Mouse (Mus musculus) spleen, embryonic (tissue): ENCODE data around the gene C8a.

Experiments
- CTCF ChIA-PET: fragments of 350-600 bp; sonication (Branson Sonifier 250); formaldehyde crosslinking; loops from one replicate; lab custom pipeline; 2022; lab: Charles Lee

Gene C8a

DNA sequence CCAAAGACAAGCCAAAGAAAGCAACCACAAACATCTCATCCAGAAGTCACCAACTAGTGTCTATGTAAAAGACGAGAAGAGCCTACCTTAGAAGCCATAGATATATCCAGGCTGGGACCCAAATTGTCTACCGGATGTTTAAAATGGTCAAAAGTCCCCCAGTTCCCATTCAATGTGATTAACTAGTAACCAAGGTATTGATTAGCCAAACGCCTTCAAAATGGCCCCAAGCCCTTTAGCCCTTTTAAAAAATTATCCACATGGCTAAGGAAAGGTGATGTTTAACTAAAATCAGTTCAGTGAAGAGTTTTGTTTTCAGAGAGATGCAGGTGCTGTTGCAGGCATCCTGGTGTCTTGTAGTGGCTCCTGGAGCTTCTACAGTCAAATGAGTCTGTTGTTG, at the start of gene C8a:
C8a (minus strand) TSS at position 76 of the 400 bp plus-strand sequence.
- CTCF ChIA-PET = no interaction called here

DNA sequence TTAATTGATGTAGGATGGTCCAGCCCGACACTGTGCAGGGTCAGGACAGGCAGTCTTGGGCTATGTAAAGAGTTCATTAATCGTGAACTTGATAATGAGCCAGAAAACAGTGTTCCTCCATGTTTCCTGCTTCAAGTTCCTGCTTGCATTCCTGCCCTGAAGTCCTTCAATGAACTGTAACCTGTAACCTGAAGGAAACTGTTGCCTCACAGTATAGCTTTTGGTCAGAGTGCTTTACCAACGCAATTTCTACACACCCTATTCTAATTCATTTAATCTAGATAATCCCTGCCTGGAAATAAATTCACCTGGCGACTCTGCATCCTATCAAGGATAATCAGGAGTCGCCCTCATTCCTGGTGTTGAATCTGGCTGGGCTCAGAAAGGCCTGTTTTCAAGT, 49.2 kb upstream of the C8a start:
- CTCF ChIA-PET = no interaction called here

DNA sequence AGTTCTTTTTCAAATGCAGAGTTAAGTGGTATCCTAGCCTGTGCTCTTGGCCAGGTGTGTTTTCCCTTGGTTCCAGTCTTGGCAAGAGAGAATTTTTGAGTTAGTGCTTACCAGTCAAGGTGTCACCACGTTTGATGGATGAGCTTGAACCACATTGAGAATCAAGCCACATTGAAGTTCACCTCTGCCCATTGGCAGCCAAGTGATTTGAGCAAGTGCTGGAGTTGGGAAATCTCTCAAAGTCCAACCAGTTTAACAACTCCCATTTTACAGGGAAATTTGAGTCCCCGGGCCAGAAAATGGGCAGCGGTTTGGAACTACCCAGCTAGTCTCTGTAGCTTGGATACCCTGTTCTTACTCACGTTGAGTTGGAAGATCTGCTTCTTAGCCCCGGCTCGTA, 41.8 kb upstream of the C8a start:
- CTCF ChIA-PET = no interaction called here

DNA sequence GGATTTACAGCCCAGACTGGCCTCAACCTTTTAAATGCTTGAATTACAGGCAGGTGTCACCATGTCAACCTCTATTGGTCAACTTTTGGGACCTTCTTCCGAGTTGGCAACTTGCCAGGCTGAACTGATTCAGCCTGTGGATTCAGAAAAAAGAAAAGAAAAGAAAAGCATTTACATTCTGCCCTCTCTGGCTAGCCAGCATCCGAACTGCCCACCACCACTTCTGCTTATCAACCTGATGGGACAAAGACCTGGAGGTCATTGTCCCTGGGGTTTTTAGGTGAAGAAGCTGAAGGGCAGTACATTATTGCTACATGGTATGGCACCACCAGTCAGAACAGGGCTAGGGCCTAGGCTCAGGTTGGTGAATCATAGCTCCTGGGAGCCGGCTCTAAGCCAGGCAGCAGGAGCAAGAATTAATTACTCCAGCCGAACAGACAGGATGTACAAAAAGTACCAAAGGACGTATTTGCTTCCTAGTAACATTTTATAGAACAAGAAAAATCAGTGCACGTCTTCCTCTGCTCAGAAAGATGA, 38.6 kb upstream of the C8a start:
- CTCF ChIA-PET = no interaction called here

DNA sequence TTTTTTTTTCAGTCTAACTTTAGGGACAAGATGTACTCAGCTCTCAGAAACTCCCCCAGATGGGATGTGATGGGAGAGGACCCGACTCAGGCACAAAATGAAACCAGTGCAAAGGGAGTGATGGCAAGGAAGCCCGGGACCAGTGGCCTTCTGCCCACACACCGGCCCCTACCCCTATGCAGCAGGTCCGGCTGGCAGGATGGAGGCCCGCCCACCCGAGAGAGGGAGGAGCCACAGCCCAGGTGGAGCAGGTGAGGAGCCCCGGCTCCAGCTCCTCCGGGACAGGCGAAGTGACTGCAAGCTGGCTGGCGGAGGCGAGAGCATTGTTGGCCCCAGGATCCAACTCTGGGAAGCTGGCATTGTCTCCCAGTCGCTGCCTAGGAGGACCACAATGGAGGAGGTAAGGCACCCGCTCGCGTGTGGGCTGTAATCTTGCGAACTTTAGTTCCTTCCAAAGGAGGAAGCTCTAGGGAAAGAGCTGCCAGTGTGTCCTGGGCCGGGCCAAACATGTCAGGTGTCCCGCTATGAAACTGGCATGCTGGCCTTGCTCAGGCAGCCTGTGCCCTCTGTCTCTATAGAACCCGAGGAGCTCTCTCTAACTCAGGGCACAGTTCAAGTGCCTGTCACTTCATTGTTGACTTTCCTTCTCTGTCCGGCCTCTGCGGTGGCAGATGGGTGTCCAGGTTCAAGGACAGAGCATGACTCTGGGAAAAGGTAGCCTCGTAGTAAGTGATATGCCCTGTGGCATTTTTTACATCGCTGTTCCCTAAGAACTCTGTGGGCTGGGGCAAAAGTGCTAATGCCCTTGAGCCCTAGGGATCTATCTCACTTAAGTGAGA, 37.3 kb upstream of the C8a start, which contains the start of gene Fyb2:
Fyb2 (plus strand) TSS at position 166 of the 839 bp plus-strand sequence.
- CTCF ChIA-PET = no interaction called here

DNA sequence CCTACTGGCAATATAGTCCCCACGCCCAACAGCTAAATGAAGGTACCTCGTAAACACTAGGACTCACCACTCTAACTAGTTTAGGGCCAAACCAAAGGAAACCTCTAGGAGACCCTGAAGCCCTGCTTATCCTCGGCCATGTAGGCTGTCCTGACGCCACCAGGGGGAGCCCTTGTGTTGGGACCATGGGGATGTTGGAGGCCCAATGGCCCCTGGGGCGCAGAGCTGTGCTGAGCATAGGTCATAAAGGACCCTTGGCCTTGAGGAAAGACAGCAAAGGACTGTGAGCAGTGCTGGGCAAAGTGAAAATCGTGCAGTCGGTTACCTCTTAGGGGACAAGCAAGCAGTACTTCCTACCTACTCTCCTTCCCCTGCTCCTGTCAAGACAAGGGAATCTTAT, 35.5 kb upstream of the C8a start:
- CTCF ChIA-PET = no interaction called here

DNA sequence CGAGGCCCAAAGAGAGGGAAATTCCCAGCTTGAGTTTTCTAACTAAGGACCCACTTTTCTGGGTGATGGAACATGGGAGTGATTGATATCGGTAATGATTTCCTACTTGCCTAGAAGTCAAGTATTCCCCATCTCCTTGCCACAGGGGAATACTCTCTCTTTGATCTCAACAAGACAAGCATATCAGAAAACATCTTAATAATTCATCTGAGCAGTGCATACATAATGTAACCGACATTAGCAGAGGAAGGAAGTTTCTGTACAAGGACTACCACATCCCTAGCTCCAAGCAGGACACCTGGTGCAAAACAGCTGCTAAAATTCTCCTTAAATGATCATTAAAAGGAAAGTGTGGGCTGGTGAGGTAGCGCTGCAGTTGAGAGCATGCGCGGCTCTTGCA, 28.9 kb upstream of the C8a start:
- CTCF ChIA-PET = no interaction called here

DNA sequence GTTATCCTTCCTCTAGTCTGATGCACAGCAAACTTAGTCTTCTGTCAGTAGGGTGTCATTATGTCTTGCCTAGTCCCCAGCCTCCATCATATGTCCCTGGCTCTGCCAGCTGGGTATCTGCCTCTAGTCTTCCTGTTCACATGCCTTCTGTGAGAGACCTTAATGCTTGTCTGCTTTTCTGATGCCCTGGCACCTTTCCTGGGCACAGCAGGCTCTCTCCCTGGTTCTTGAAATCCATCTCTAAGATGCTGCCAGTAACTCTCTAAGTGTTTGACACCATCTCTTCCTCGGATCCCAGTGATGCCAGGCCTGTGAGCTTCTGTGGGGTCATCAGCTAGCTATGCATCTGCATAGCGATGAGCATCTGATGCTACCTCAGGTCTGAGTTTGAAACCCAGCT, 26.6 kb upstream of the C8a start:
- CTCF ChIA-PET = no interaction called here

DNA sequence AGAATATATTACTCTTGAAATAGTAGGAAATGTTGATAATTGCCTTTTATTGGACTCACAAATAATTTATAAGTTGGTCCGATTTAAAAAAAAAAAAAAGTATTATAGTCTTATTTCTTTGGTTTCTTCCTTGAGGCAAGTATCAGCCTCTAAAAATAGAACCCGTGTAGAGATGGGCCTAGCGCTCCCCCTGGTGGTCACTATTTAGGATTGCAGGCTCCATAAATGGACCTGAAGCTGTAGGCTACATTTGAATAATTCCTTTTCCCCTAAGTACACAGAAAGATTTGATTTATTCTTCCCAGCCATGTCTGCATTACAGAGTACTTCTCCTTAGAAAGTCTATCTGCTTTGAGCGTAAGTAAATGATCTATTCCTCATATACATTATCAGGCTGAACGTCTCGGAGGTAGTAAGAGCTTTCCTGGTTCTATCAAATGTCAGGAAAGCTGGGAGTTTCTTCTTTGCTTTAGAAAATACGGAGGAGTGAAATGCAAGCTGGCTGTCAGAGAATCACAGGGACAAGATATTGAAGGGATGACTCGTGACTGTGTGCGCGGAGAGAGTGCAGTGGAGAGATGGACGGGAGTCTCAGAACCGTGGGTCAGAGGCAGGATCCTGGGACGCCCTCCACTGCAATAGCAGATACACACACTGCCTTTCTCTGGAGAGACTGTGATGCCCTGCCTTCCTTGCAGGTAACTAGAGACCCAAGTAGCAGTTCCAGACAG, 18.0 kb upstream of the C8a start:
- CTCF ChIA-PET = interaction anchor here (0.7 kb wide), 1 partner anchor 8 kb away, joined by 3 read pairs; no protein-coding TSS in a partner anchor

DNA sequence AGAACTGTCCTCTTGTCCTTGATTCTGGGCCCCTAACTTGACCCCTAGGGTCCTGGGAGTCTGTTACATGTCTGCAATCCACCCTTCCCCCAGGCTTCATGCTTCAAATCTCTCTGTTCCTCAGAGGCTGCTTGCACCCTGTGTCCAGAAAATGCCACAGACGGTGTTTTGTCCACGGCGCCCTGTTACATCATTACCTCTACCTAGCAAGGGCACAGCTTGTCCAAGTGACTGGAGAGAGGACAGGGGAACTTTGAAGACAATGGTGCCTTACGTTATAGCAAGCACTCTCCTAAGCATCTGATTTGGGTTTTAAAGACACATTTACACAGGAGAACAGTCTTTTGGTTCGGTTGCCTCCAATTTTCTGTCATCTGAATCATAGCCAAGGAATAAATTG, 17.4 kb upstream of the C8a start:
- CTCF ChIA-PET = no interaction called here

DNA sequence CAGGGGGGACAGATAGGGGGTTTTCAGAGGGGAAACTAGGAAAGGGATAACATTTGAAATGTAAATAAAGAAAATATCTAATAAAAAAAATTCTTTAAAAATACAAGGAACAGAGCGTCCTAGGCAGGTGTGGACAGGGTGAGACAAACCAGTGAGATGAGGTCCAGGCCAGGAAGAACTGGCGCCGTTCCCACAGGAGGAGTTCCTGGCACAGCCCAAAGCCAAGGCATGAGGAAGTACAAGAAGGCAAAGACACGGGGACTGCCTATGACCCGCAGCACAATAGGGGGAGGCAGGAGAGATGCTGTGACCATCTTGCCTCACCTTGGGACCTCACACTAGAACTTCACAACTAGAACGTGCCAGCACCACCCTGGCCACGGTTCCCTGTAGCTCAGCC, 15.5 kb upstream of the C8a start:
- CTCF ChIA-PET = no interaction called here

DNA sequence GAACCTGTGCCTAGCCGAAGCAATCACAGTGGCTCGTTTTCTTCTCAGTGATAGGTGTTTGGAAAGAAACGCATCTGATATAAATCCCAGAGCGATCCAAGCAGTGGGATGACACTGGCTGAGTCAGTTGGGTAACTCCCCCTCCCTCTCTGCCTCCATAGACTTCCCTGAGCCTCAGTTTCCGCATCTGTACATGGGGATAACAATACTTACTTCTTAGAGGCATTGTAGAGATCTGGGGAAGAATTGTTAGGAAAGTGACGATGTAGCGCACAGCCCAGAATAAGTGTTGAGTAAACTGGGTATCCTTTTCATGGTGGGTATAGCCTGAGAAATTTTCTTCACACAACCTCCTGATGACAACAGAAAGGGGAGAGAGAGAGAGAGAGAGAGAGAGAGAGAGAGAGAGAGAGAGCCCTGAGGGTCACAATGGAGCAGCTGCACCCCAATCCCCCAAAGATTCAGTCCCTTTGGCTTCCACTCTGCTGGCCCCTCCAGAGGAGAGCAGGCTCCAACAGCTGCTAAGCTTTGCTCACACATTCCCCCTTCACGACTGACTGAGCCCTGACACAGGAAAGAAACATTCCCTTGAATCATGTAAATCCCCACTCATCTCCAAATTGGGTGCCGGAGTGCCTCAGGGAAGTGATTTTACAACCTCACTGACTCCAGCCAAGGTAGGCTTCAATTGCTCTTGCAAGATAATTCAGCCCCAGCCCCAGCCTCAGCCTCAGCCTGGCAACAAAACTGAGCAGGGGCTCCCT, 12.5 kb upstream of the C8a start:
- CTCF ChIA-PET = no interaction called here

DNA sequence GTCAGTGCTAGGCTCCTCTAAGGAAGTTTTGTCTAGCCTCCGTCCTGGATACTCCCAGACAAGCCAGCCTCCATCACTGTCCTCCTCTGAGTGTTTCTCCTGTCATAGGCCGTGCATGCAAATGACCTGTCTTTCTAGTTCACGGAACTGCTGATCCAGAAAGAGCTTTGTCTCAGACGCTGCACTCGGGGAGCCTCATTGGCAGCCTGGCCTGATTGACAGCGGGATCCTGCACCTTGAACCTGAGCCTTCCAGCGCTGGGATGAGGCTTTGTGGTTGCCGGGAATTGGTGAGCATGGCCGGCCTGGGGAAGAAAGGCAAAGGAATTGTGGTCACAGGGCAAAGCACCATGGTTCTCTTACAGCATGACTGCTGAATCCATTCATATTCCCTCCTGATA, 11.3 kb upstream of the C8a start:
- CTCF ChIA-PET = no interaction called here

DNA sequence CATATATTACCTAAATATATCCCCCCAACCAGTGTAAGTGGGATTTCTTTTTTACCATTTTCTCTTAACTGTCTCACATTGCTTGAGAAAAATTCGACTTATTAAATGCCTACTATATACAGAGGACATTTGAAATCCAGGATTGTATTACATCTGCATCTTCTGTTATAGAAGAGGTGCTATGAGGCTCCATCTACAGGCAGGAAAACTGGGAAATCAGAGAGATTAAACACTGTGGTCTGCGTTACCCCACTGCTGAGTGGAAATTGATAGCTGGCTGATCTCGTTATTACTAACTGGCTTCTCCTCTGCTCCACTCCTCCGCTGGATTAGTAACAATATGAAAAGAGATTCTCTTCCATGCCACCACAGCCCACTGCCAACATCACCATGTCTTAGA, 366 bp downstream of the C8a start:
- CTCF ChIA-PET = no interaction called here

DNA sequence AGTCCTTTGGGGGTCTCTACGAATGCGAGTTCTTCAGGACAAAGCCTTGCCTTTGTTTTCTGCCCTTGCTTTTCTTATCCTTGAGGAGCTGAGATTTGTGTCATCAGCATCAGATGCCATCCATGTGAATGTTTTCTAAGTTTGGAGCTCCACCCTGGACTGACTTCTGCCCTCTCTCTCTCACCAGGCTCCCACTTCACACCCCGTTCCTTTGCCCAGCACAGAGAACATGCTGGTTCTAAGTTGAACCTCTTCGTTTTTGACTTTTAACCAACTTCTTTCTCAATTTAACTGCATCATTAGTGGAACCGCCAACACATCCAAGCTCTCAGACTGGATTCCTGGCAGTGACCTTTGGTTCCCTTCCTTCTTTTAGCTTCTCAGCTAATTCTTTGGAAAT, 6.0 kb downstream of the C8a start:
- CTCF ChIA-PET = no interaction called here

DNA sequence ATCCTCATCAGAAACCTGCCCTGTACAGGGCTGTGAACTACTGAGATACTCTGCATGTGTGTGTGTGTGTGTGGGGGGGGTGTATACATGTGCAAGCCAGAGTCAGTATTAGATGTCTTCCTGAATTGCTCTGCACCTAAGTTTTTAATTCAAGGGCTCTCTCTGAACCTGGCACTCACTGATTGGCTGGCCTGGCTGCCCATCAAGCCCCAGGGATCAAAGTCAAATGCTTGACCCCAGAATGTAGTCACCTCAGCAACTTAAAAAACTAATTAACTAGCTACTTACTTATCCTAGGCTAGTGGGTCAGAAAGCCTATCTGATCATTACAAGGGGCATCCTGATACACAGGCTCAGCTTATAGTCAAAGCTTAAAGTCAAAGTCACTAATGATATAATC, 6.6 kb downstream of the C8a start:
- CTCF ChIA-PET = no interaction called here

DNA sequence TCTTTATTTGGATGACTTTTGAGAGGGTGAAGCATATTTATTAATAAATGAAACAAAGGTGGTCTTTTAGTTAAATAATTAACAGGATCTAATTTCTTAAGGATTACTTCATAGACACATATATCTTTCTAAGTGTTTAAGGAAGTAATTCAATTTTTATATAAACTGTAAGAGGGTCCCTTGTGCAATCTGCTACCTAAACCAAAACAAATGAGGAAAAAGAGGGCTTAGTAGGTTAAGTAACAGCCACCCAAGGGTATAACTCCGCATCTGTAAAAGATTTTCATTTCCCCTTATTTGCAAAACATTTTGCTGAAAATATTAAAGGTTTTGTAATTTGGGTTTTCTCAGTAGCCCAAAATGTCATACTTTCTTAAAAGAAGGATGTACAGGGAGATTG, 11.8 kb downstream of the C8a start:
- CTCF ChIA-PET = no interaction called here

DNA sequence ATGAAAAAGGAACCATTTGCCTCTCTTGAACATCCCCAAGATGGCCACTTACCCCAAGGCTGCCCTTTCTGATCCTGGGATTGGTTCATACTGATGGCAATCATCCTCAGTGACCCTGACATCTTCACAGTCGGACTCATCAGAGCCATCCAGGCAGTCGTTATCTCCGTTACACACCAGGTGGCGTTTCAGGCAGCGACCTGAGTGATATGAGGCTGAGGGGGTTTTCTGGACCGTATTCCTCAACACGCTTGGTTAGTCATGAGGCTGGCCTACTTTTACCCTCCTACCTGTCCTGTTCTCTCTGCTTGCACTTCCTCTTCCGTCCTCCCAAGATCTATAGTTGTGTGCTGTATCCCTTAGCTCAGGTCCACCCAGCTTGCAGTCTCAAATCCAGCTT, 15.0 kb downstream of the C8a start:
- CTCF ChIA-PET = no interaction called here

DNA sequence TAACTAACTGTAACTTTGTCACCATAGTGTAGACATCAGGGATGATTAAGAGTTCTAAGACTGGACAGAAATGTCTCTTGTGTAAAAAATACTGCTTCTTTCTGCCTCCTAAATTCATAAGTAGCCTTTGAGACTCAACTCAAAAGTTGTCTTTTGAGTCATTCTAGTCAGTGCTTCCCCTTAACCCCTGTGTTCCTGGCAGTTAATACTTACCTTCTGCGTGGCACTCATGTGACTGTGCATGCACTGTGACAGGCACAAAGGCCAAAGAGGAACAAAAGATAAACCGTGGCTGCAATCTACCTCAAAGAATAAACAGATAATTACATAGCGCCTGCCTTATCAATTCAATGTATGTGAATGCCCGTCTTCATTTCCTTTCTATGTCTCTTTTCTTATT, 18.4 kb downstream of the C8a start:
- CTCF ChIA-PET = no interaction called here

DNA sequence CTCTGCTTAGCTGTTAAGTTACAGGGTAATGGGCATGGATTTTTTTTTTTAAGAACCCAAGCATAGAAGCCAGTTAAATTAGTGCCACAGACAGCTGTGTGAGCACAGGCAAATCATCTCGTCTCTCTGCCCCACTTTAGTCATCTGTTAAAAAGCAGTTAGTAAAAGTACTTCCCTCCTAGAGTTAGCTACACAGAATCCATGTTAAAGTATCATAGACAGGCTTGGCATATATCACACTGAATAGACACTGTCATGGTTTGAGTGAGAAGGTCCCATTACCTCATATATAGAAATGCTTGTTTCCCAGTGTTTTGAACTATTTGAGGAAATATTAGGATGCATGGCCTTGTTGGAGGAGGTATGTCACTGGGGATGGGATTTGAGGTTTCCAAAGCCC, 19.2 kb downstream of the C8a start, which contains the start of gene Gm17662:
Gm17662 (plus strand) TSS at position 301 of the 400 bp plus-strand sequence.
- CTCF ChIA-PET = no interaction called here

DNA sequence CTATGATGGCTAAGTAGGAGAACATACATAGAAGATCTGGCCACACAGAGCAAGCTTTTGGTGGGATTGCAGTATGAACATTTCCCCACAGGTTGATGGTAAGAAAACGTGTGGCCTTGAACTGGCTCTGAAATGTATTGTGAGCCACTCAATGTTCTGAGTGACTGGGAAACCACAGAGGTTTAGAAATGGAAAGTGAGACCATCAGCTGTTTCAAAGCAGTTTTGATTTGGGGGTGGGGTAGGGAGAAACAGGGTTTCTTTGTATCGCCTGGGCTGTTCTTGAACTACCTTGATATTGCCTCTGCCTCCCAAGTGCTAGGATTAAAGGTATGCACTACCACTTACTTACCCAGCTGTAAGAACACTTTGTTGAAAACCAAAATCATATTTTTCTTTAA, 21.0 kb downstream of the C8a start:
- CTCF ChIA-PET = no interaction called here

DNA sequence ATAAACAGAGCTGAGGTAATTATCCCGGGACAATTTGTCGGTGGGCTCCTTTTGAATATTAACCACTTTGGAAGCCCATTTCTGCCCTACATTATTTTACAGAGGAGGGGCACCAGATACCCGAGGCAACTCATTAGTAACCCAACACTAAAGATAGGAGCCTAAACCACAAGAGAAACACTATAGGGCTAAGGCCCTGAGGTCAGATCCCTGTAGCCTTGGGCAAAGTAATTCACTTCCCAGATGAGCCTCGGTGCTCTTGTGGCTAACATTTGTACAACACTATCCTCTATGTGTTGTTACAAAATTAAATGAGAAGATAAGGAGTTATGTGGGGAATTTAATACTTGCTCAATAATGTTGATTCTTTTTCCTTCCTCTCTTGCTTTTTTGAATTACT, 32.7 kb downstream of the C8a start:
- CTCF ChIA-PET = no interaction called here
